Mouse (Mus musculus) stomach, embryonic 15.5 days (tissue): ENCODE data around the gene Csf3r. TPM values are rescaled to one million over a fixed set of nuclear protein-coding genes. Genes with fewer than 3 reads are reported as not detected.

ENCODE experiments used
- ATAC-seq: fragments of 200-750 bp; cut with Nextera tagmentation; 2 replicates; pipeline ENCODE4 v1.8.0; 2017; ENCODE audit warnings: low read depth, moderate number of reproducible peaks, moderate TSS enrichment; ENCODE audit not compliant: insufficient read depth, low FRiP score
- H3K27ac ChIP-seq: fragments of 300-500 bp; sonication (generic); 2 replicates; pipeline ENCODE4 v1.5.1; 2015; ENCODE audit warnings: mild to moderate bottlenecking, inconsistent platforms
- H3K27me3 ChIP-seq: fragments of 300-500 bp; sonication (generic); replicated peaks from 2 replicates; pipeline ENCODE4 v1.6.1; 2015; ENCODE audit warnings: inconsistent platforms
- H3K36me3 ChIP-seq: fragments of 300-500 bp; sonication (generic); 2 replicates; pipeline ENCODE4 v1.6.1; 2015; ENCODE audit warnings: inconsistent platforms
- H3K4me1 ChIP-seq: fragments of 300-500 bp; sonication (generic); 2 replicates; pipeline ENCODE4 v1.6.1; 2015; ENCODE audit warnings: inconsistent platforms
- H3K4me2 ChIP-seq: fragments of 300-500 bp; sonication (generic); 2 replicates; pipeline ENCODE4 v1.6.1; 2015; ENCODE audit warnings: mild to moderate bottlenecking, inconsistent platforms
- H3K4me3 ChIP-seq: fragments of 300-500 bp; sonication (generic); replicated peaks from 2 replicates; pipeline ENCODE4 v1.5.1; 2015; ENCODE audit warnings: inconsistent platforms
- H3K9ac ChIP-seq: fragments of 300-500 bp; sonication (generic); 2 replicates; pipeline ENCODE4 v1.6.1; 2015; ENCODE audit warnings: inconsistent platforms
- H3K9me3 ChIP-seq: fragments of 300-500 bp; sonication (generic); 2 replicates; pipeline ENCODE4 v1.6.1; 2016; ENCODE audit warnings: inconsistent platforms
- WGBS: fragments of 180-500 bp; shearing (Covaris S2); methylation state at CpG from one replicate; pipeline ENCODE4 v1.1.7; 2015; 5-methylcytosine and 5-hydroxymethylcytosine counted together
- polyA plus RNA-seq: library from polyadenylated mRNA; unstranded; fragments of >200 nt; fragmentation: Nextera tagmentation; extraction: Ambion mirVana; gene quantifications from 2 replicates; pipeline ENCODE4 v1.2.1, GENCODE M21; 2015

Gene Csf3r
- polyA plus RNA-seq, 1 experiment from 2014 or later = 1.8 TPM

GRCm38 (mm10) chr4:126058997-126059362 lies 34.6 kb downstream of the Csf3r start:
- peak overlapping the region; percentile 94 for H3K4me2 ChIP-seq
- H3K4me1 ChIP-seq = peaks cover 14% of the 10 kb centered on the region
- H3K27me3 ChIP-seq = no peaks in the 10 kb centered on the region
- WGBS = 41% methylated on average over 9 of the region's 9 CpGs
- ATAC-seq = no peak
- H3K4me3 ChIP-seq = peak overlapping the region; percentile 75
- peaks cover 8% of the 10 kb centered on the region for H3K36me3 ChIP-seq
- H3K9ac ChIP-seq = peak overlapping the region; percentile 46
- no peaks in the 10 kb centered on the region for H3K9me3 ChIP-seq
- H3K27ac ChIP-seq = no peak overlapping the region

DNA sequence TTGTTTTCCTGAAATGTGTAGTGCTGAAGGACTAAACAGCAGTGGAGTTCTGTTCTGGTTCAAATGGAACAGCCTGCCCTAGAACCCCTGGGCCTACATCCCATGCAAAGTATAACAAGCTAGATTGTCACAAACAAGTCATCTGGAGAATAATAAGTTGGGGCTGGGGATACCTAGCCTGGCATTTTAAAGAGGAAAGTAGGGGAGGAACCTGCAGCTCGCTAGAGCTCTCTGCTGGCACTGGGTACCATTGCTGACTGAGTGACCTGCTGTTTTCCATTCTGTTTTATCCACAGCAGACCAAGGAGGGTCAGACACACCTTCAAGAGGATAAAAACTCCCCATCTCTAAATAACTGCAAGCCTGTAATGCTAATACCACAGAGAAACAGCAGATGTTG lies 38.5 kb downstream of the Csf3r start:
- Histone ChIP-seq H3K27ac (no peak overlapping the region), H3K36me3 (no peaks in the 10 kb centered on the region), H3K9me3 (no peaks in the 10 kb centered on the region), H3K4me3 (no peak overlapping the region), H3K27me3 (no peaks in the 10 kb centered on the region), H3K9ac (no peak overlapping the region), H3K4me2 (no peak overlapping the region), H3K4me1 (peaks cover 6% of the 10 kb centered on the region)
- WGBS = 56% methylated on average over 1 of the region's 1 CpGs
- no peak for ATAC-seq

GRCm38 (mm10) chr4:126065241-126065640 lies 40.9 kb downstream of the Csf3r start:
- Histone ChIP-seq H3K27ac (no peak overlapping the region), H3K27me3 (no peaks in the 10 kb centered on the region), H3K9me3 (no peaks in the 10 kb centered on the region), H3K4me1 (no peaks in the 10 kb centered on the region), H3K9ac (no peak overlapping the region), H3K4me2 (no peak overlapping the region), H3K36me3 (no peaks in the 10 kb centered on the region), H3K4me3 (no peak overlapping the region)
- no peak for ATAC-seq
- 85% methylated on average over 7 of the region's 7 CpGs for WGBS

DNA sequence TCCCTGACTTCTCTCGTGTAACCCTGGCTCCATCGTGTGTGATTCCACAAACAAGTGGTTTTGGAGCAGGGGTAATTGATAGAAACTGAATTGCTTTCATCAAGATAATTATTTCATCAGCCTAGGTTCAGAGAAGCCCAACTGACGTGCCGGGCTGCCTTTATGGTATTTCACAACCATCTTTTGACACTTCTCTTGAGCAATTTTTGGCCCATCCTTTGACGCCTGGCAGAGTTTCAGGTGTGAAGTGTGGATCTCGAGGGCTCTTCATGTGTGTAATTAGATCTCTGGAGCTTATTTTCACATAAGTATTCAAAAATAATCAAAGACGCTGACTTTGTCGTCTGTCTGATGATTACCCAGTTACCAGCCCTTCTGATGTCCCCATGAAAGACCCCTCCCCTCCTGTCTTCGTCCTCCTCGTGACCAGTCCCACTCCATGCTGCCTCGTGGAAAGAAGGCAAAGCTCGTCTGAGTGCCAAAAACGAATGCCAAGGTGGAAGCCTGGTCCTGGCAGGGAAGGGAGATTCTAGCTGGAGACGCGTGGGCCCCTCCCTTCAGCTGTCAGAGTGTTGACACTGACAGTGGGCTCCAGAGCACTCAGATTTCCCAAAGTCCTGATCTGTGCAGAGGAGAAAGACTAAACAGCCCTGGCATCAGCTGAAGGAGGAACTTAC lies 43.2 kb downstream of the Csf3r start:
- Histone ChIP-seq H3K9ac (no peak overlapping the region), H3K27me3 (no peaks in the 10 kb centered on the region), H3K4me2 (no peak overlapping the region), H3K4me3 (no peak overlapping the region), H3K36me3 (no peaks in the 10 kb centered on the region), H3K9me3 (no peaks in the 10 kb centered on the region), H3K27ac (no peak overlapping the region), H3K4me1 (no peaks in the 10 kb centered on the region)
- WGBS = 65% methylated on average over 15 of the region's 15 CpGs
- ATAC-seq = no peak

- Histone ChIP-seq H3K36me3 (no peaks in the 10 kb centered on the region), H3K4me3 (no peak overlapping the region), H3K4me2 (no peak overlapping the region), H3K9ac (no peak overlapping the region), H3K9me3 (no peaks in the 10 kb centered on the region), H3K27me3 (no peaks in the 10 kb centered on the region), H3K27ac (no peak overlapping the region), H3K4me1 (no peaks in the 10 kb centered on the region)
- no peak for ATAC-seq
- 81% methylated on average over 6 of the region's 6 CpGs for WGBS
These were observed 44.5 kb downstream of the Csf3r start for GRCm38 (mm10) chr4:126068842-126069241.

GRCm38 (mm10) chr4:126077833-126078232 lies 53.5 kb downstream of the Csf3r start:
- H3K36me3 ChIP-seq = no peaks in the 10 kb centered on the region
- H3K4me1 ChIP-seq = no peaks in the 10 kb centered on the region
- ATAC-seq = no peak
- no peak overlapping the region for H3K9ac ChIP-seq
- H3K27ac ChIP-seq = no peak overlapping the region
- 73% methylated on average over 6 of the region's 6 CpGs for WGBS
- H3K27me3 ChIP-seq = no peaks in the 10 kb centered on the region
- H3K4me3 ChIP-seq = no peak overlapping the region
- no peak overlapping the region for H3K4me2 ChIP-seq
- H3K9me3 ChIP-seq = no peaks in the 10 kb centered on the region

GRCm38 (mm10) chr4:126079266-126079665 lies 54.9 kb downstream of the Csf3r start:
- WGBS = 70% methylated on average over 4 of the region's 4 CpGs
- no peak overlapping the region for H3K9ac ChIP-seq
- no peaks in the 10 kb centered on the region for H3K27me3 ChIP-seq
- no peak overlapping the region for H3K4me2 ChIP-seq
- no peak overlapping the region for H3K27ac ChIP-seq
- ATAC-seq = no peak
- H3K9me3 ChIP-seq = no peaks in the 10 kb centered on the region
- no peaks in the 10 kb centered on the region for H3K4me1 ChIP-seq
- no peak overlapping the region for H3K4me3 ChIP-seq
- H3K36me3 ChIP-seq = no peaks in the 10 kb centered on the region

DNA sequence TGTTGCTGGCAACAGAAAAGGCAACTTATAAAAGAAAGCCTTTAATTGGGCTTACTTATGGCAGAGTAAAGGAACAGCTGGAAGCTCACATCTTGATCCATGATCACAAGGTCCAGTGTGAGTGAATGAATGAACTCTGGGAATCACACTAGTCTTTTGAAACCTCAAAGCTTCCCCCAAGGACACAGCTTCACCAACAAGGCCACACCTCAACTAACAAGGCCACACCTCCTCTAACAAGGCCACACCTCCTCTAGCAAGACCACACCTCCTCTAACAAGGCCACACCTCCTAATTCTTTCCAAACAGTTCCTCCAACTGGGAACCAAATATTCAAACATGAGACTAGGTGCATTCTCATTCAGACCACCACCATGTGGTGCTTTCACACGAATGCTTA lies 57.3 kb downstream of the Csf3r start:
- H3K27ac ChIP-seq = no peak overlapping the region

GRCm38 (mm10) chr4:126083021-126083420 lies 58.7 kb downstream of the Csf3r start:
- Histone ChIP-seq H3K9me3 (no peaks in the 10 kb centered on the region), H3K4me1 (0 out of 2 replicates have a peak, but pooled peaks cover 3% of the 10 kb centered on the region), H3K36me3 (no peaks in the 10 kb centered on the region), H3K4me3 (no peak overlapping the region), H3K27me3 (no peaks in the 10 kb centered on the region), H3K9ac (no peak overlapping the region), H3K4me2 (no peak overlapping the region), H3K27ac (no peak overlapping the region)
- WGBS = 79% methylated on average over 9 of the region's 9 CpGs
- 0 out of 2 replicates have a peak, but pooled peaks have one; percentile 12 for ATAC-seq

More for the DNA sequence above, 57.3 kb downstream of the Csf3r start:
- Histone ChIP-seq H3K9ac (no peak overlapping the region), H3K4me2 (no peak overlapping the region), H3K36me3 (no peaks in the 10 kb centered on the region), H3K27me3 (no peaks in the 10 kb centered on the region), H3K4me3 (no peak overlapping the region), H3K4me1 (0 out of 2 replicates have a peak, but pooled peaks cover 3% of the 10 kb centered on the region), H3K9me3 (no peaks in the 10 kb centered on the region)
- 83% methylated on average over 1 of the region's 1 CpGs for WGBS
- no peak for ATAC-seq

DNA sequence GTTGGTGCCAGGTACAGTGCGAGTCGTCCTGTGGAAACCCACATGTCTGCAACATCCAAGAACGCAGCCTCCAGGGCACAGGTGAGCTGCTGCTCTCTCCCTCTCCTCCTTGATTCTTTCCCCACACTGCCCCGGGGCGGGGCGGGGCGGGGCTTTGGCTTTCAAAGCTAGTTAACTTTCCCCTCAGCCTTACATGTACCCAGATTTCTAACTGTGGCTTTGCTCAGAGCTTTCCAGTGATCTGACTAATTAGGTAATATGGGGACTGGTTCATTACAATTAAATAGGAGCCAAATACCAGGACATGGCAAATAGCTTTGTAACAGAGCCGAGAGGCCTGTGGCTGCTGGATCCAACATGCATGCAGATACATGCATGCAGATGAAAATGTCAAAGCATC lies 60.0 kb downstream of the Csf3r start:
- Histone ChIP-seq H3K4me2 (no peak overlapping the region), H3K36me3 (no peaks in the 10 kb centered on the region), H3K9me3 (no peaks in the 10 kb centered on the region), H3K4me3 (no peak overlapping the region), H3K27ac (no peak overlapping the region), H3K27me3 (no peaks in the 10 kb centered on the region), H3K4me1 (0 out of 2 replicates have a peak, but pooled peaks cover 3% of the 10 kb centered on the region), H3K9ac (no peak overlapping the region)
- WGBS = 69% methylated on average over 8 of the region's 8 CpGs
- ATAC-seq = no peak

- Histone ChIP-seq H3K9ac (no peak overlapping the region), H3K36me3 (no peaks in the 10 kb centered on the region), H3K27me3 (no peaks in the 10 kb centered on the region), H3K27ac (peak overlapping the region; percentile 44; the same call in 1 of the 2 replicates), H3K4me1 (0 out of 2 replicates have a peak, but pooled peaks cover 3% of the 10 kb centered on the region), H3K9me3 (no peaks in the 10 kb centered on the region), H3K4me2 (no peak overlapping the region), H3K4me3 (no peak overlapping the region)
- 29% methylated on average over 7 of the region's 7 CpGs for WGBS
- peak; percentile 78 for ATAC-seq
These were observed 61.7 kb downstream of the Csf3r start for GRCm38 (mm10) chr4:126085996-126086576.

- 64% methylated on average over 7 of the region's 7 CpGs for WGBS
- no peaks in the 10 kb centered on the region for H3K27me3 ChIP-seq
- H3K4me3 ChIP-seq = no peak overlapping the region
- H3K9ac ChIP-seq = no peak overlapping the region
- 0 out of 2 replicates have a peak, but pooled peaks cover 3% of the 10 kb centered on the region for H3K4me1 ChIP-seq
- no peak overlapping the region for H3K4me2 ChIP-seq
- H3K27ac ChIP-seq = 0 out of 2 replicates have a peak overlapping the region, but pooled peaks have one; percentile 19
- ATAC-seq = peak; percentile 54
- H3K36me3 ChIP-seq = no peaks in the 10 kb centered on the region
- no peaks in the 10 kb centered on the region for H3K9me3 ChIP-seq
These were observed 65.9 kb downstream of the Csf3r start for GRCm38 (mm10) chr4:126090101-126090847.
